8 mouse cellular contexts compared by ENCODE assay signal in the genomic region with DNA sequence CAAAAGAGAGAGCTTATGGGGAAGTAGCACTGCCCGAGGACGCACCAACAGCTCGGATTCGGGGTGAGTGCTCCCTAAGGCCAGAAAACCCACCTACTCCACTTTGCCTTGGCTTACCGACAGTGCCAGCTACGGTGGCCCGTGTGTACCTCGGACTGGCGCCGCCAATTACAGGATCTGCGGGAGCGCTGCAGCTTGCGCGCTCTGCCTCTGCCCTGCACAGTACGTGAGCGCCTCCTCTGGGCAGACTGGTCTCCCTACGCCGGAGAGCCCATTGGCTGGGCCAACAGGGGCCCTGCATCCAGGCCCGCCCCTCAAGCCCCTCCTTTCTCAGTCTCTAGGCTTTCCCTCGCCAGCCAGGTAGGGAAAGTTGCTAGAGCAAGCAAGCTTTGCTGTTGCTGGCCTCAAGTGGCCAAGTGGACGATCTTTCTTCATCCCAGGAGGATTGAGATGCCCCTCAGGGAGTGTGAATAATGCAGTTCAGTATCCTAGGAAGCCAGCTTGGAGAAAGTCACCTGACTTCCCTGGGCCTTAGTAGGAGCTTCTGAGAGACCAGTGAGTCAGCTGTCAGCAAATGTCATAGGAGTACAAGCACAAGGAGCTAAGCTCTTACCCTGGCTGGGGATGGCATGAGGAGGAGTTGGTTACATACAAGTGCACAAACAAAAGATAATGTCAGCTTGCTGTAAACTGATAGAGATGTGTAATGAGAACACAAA. TPM values are rescaled to one million over a fixed set of nuclear protein-coding genes. Genes with fewer than 3 reads are reported as not detected.
DNase-seq lines count a peak whose midpoint lies in the region; ATAC-seq and TF ChIP-seq lines count a peak whose summit lies in the region.

A gene (minus strand): TSS at position 224 of the 719 bp plus-strand sequence.

- no peaks in the 10 kb centered on the region for H3K27me3 ChIP-seq in hindbrain, postnatal 0 days (ENCODE audit: insufficient read depth, low read length)

- H3K9ac ChIP-seq in hindbrain, postnatal 0 days (replicated peaks; ENCODE audit: low read length) = peak within 1 kb of the TSS; percentile 81

- no peaks in the 10 kb centered on the region for H3K9me3 ChIP-seq in hindbrain, postnatal 0 days (ENCODE audit: low read length)

- peak within 1 kb of the TSS; percentile 87 for H3K27ac ChIP-seq in hindbrain, postnatal 0 days

- H3K4me3 ChIP-seq in hindbrain, postnatal 0 days (ENCODE audit: low read length) = peak within 1 kb of the TSS; percentile 69

- under 1% methylated on average over 21 of the region's 21 CpGs for WGBS in hindbrain, postnatal 0 days

- H3K4me1 ChIP-seq in hindbrain, postnatal 0 days (ENCODE audit: insufficient read depth, low read length) = peaks cover 7% of the 10 kb centered on the region; the same call in 1 of the 2 replicates

- ATAC-seq in hindbrain, postnatal 0 days = peak; percentile 99

- peak; percentile 96 for DNase-seq in ZHBTc4 (ENCODE audit: low read depth, low spot score)
- peak; percentile 85 to 94 for DNase-seq in cerebellum, postnatal 4 days (ENCODE audit: low spot score in 2 of 2)
- DNase-seq in gastrocnemius, adult 8-10 months (ENCODE audit: low spot score in 2 of 2) = peak; percentile 64 to 76
- DNase-seq in hindbrain, postnatal 0 days (ENCODE audit: low spot score) = peak; percentile 97
- DNase-seq in left cerebral cortex, adult 18-20 months (ENCODE audit: low spot score in 2 of 2) = peak; percentile 95 to 97
- peak; percentile 94 for DNase-seq in lung, postnatal 36 days
- peak; percentile 95 for DNase-seq in right cerebral cortex, adult 18-20 months
- DNase-seq in urinary bladder, postnatal 10 days (ENCODE audit: low spot score) = peak; percentile 72

- H3K36me3 ChIP-seq in hindbrain, postnatal 0 days (ENCODE audit: insufficient read depth, low read length) = no peaks in the 10 kb centered on the region

- peak within 1 kb of the TSS; percentile 92 for H3K4me2 ChIP-seq in hindbrain, postnatal 0 days (ENCODE audit: low read depth, low read length)

- peak; percentile 98 for TF ChIP-seq CTCF in hindbrain, postnatal 0 days (IDR thresholded peaks at IDR 0.05; ENCODE audit: low read depth)

RNA-seq across cellular contexts. Expression of the gene that starts here (rescaled TPM):
- under 1 TPM; 0.10 to 0.90 (median 0.57) TPM for total RNA-seq in gastrocnemius, adult 8-10 months (2022)
- 64.7 and 67.4 TPM in 2 replicates for total RNA-seq in hindbrain, postnatal 0 days (2014; rRNA removed)
- polyA plus RNA-seq in hindbrain, postnatal 0 days (2015; fragmentation: Nextera tagmentation; extraction: Ambion mirVana) = 15.1 and 18.3 TPM in 2 replicates
- 10 to 100 TPM; 23.0 to 27.5 TPM for total RNA-seq in left cerebral cortex, adult 18-20 months (2021)

Comparison
In these comparisons a context has a peak if more than half of its experiments do, and no peak if none do; other contexts are left out.
1. Peak in every context shown above with its lines: DNase-seq, ATAC-seq, H3K4me3 ChIP-seq and H3K27ac ChIP-seq.
2. RNA of the gene that starts here (total RNA-seq): 64.7 to 67.4 TPM in hindbrain, postnatal 0 days and 23.0 to 27.5 TPM in left cerebral cortex, adult 18-20 months; 0.10 to 0.90 TPM in gastrocnemius, adult 8-10 months; every median in the first group is over 10 times any median in the second.
3. Peak in DNase-seq in gastrocnemius, adult 8-10 months; RNA of the gene not detected or under 1 TPM.